Mouse (Mus musculus): Measurements from ENCODE around the gene Mfsd12.

Mfsd12 gene

GRCm38 (mm10) chr10:81413310-81414261, 56.3 kb downstream of the Mfsd12 start:
- no peak for DNase-seq (ENCODE audit: extremely low read depth, low read depth, low spot score)

- DNase-seq (ENCODE audit: extremely low read depth, low read depth, low spot score) = no peak
Observed at GRCm38 (mm10) chr10:81414682-81415081, 57.4 kb downstream of the Mfsd12 start.

GRCm38 (mm10) chr10:81415146-81415545, 57.9 kb downstream of the Mfsd12 start:
- DNase-seq (ENCODE audit: extremely low read depth, low read depth, low spot score) = no peak
